14 mouse cellular contexts compared by ENCODE assay signal in genomic region chr5:88983170-88983569, GRCm38 (mm10).
"Had no signal": no experiment of that assay in that cellular context is flagged by ENCODE, and none has a peak within 500 bp of the region (broad histone marks: within the 10 kb centered on the region; RNA-seq: fewer than 3 reads in every experiment).

No protein-coding gene starts in this region.

- H3K4me3 ChIP-seq: kidney, embryonic 15.5 days; limb, embryonic 13.5 days; neural tube, embryonic 15.5 days; stomach, embryonic 15.5 days had no signal

- H3K27ac ChIP-seq: limb, embryonic 13.5 days; liver, embryonic 14.5 days; neural tube, embryonic 15.5 days; stomach, embryonic 15.5 days had no signal

- ATAC-seq: midbrain, embryonic 16.5 days had no signal

- H3K9me3 ChIP-seq: kidney, embryonic 15.5 days; limb, embryonic 13.5 days; neural tube, embryonic 15.5 days; stomach, embryonic 15.5 days had no signal

- H3K36me3 ChIP-seq: kidney, embryonic 15.5 days; limb, embryonic 13.5 days; neural tube, embryonic 15.5 days; stomach, embryonic 15.5 days had no signal

- H3K27me3 ChIP-seq: kidney, embryonic 15.5 days; limb, embryonic 13.5 days; neural tube, embryonic 15.5 days; stomach, embryonic 15.5 days had no signal

- H3K4me1 ChIP-seq: neural tube, embryonic 15.5 days had no signal

- DNase-seq: kidney, adult 2 months; kidney, postnatal 14 days; left cerebral cortex, postnatal 4 days; lung, adult 18-20 months; right cerebral cortex, postnatal 4 days; thymus, adult 2 months; thymus, postnatal 25 days had no signal

- H3K4me2 ChIP-seq: kidney, embryonic 15.5 days; limb, embryonic 13.5 days; midbrain, embryonic 11.5 days; neural tube, embryonic 15.5 days; stomach, embryonic 15.5 days had no signal

- H3K9ac ChIP-seq: kidney, embryonic 15.5 days; limb, embryonic 13.5 days; liver, embryonic 14.5 days; neural tube, embryonic 15.5 days; stomach, embryonic 15.5 days had no signal
